Mouse (Mus musculus): ENCODE results near the gene Atp6v0e2. TPM values are rescaled to one million over a fixed set of nuclear protein-coding genes. Genes with fewer than 3 reads are reported as not detected.

The Atp6v0e2 gene
- total RNA-seq, 4 experiments from 2014 or later, result 100 to 130 (median 113) TPM

GRCm38 (mm10) chr6:48578736-48579135 lies 41.3 kb downstream of the Atp6v0e2 start:
- no peak for DNase-seq

- DNase-seq, result no peak
These were observed 41.8 kb downstream of the Atp6v0e2 start for GRCm38 (mm10) chr6:48579215-48579648.

- DNase-seq, result no peak
These were observed 43.8 kb downstream of the Atp6v0e2 start for GRCm38 (mm10) chr6:48581257-48581656.

GRCm38 (mm10) chr6:48582037-48582436 lies 44.6 kb downstream of the Atp6v0e2 start:
- DNase-seq, result no peak

GRCm38 (mm10) chr6:48589194-48589750 lies 51.9 kb downstream of the Atp6v0e2 start, which contains the start of gene Gm45021:
Gene Gm45021, plus strand, starts transcription at chr6:48589610.
- DNase-seq, result no peak

Other genes with a start within 250 kb of the Atp6v0e2 start
- 10 to 100 TPM; 44.0 to 56.6 (median 50.8) TPM for gene Krba1, start 142.0 kb upstream of the Atp6v0e2 start, total RNA-seq (2022)
- gene Zfp467, start 91.8 kb upstream of the Atp6v0e2 start, total RNA-seq (2022), result 10 to 100 TPM; 56.7 to 68.0 (median 60.6) TPM
- 1 to 10 TPM; 2.7 to 9.7 (median 5.6) TPM for gene Sspo, start 89.4 kb upstream of the Atp6v0e2 start, total RNA-seq (2022)
- 10 to 100 TPM; 45.6 to 49.5 (median 49.1) TPM for gene Lrrc61, start 17.2 kb downstream of the Atp6v0e2 start, total RNA-seq (2022)
- gene Rarres2, start 35.2 kb downstream of the Atp6v0e2 start, total RNA-seq (2022), result 100 to 1,000 TPM in 1 of 4 experiments, 10 to 100 TPM in 3; 68.8 to 138 (median 88.5) TPM
- gene Gm45021, start 52.0 kb downstream of the Atp6v0e2 start, total RNA-seq (2022), result not detected
- gene Repin1, start 56.3 kb downstream of the Atp6v0e2 start, total RNA-seq (2022), result 10 to 100 TPM; 59.1 to 84.5 (median 79.5) TPM
- 1 to 10 TPM in 3 of 4 experiments, not detected in 1; 1.8 to 7.7 (median 2.6) TPM for gene Gm44965, start 56.3 kb downstream of the Atp6v0e2 start, total RNA-seq (2022)
- gene Zfp775, start 64.4 kb downstream of the Atp6v0e2 start, total RNA-seq (2022), result 10 to 100 TPM; 10.8 to 14.9 (median 13.4) TPM
- gene AI854703, start 89.1 kb downstream of the Atp6v0e2 start, total RNA-seq (2022), result 1 to 10 TPM; 1.9 to 6.3 (median 4.1) TPM
- 10 to 100 TPM in 2 of 4 experiments, 1 to 10 TPM in 2; 9.1 to 15.2 (median 11.7) TPM for gene Gimap8, start 109.6 kb downstream of the Atp6v0e2 start, total RNA-seq (2022)
- gene Gimap9, start 138.5 kb downstream of the Atp6v0e2 start, total RNA-seq (2022), result 1 to 10 TPM; 6.9 to 8.3 (median 7.0) TPM
- gene Gimap4, start 146.9 kb downstream of the Atp6v0e2 start, total RNA-seq (2022), result 10 to 100 TPM; 29.1 to 56.5 (median 49.4) TPM
- gene Gimap6, start 170.6 kb downstream of the Atp6v0e2 start, total RNA-seq (2022), result 10 to 100 TPM; 53.5 to 89.6 (median 66.6) TPM
- 1 to 10 TPM; 1.9 to 6.3 (median 3.6) TPM for gene Gm28053, start 181.0 kb downstream of the Atp6v0e2 start, total RNA-seq (2022)
- gene Gimap7, start 181.0 kb downstream of the Atp6v0e2 start, total RNA-seq (2022), result under 1 TPM in 3 of 4 experiments, not detected in 1; 0.28 to 0.83 (median 0.52) TPM
- gene Gimap1, start 201.4 kb downstream of the Atp6v0e2 start, total RNA-seq (2022), result 10 to 100 TPM in 3 of 4 experiments, 1 to 10 TPM in 1; 7.4 to 18.7 (median 11.0) TPM
- 10 to 100 TPM; 13.9 to 22.5 (median 16.9) TPM for gene Gimap5, start 208.6 kb downstream of the Atp6v0e2 start, total RNA-seq (2022)
- gene Gimap3, start 233.2 kb downstream of the Atp6v0e2 start, total RNA-seq (2022), result 10 to 100 TPM in 3 of 4 experiments, 1 to 10 TPM in 1; 9.6 to 18.3 (median 13.7) TPM